Mouse (Mus musculus) neural tube, embryonic 10.5 days (tissue): ENCODE measurements around the gene Padi1.
A peak's percentile ranks its signal among the peaks of the same experiment; 100 is the strongest.

ENCODE experiments used
- DNase-seq: peaks from one replicate; pipeline ENCODE4 v3.0.0-alpha.2; 2017; ENCODE audit warnings: low spot score; ENCODE audit errors: extremely low spot score

Padi1 gene

GRCm38 (mm10) chr4:140845666-140846065 is at the start of gene Padi1:
Gene Padi1, minus strand, starts transcription at chr4:140845778.
- DNase-seq, result no peak

GRCm38 (mm10) chr4:140892163-140892530 is 46.6 kb upstream of the Padi1 start:
- no peak for DNase-seq

DNA sequence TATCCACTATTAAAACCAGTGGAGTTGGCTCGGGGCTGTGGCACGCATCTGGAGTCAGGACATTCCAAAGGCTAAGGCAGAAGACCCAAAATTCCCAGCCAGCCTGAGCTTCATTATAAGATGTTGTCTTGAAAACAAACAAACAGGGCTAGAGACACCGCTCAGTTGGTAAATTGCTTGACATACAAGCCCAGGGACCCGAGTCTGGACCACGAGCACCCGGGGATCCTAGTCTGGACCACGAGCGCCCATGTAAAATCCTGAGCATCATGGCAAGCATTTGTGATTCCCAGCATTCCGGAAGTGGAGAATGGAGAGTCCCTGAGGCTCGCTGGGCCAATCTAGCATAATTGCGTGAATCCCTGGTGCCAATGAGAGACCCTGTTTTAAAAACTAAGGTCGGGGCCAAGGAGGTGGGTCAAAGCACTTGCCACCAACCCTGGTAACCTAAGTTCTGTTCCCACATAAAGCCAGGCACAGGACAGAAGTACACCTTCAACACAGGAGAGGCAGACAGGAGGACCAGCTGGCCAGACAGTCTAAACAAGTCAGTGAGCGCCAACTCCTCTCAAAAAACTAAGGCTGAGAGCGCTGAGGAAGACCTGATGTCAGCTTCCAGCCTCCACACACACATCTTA is 46.1 kb upstream of the Padi1 start:
- no peak for DNase-seq

DNA sequence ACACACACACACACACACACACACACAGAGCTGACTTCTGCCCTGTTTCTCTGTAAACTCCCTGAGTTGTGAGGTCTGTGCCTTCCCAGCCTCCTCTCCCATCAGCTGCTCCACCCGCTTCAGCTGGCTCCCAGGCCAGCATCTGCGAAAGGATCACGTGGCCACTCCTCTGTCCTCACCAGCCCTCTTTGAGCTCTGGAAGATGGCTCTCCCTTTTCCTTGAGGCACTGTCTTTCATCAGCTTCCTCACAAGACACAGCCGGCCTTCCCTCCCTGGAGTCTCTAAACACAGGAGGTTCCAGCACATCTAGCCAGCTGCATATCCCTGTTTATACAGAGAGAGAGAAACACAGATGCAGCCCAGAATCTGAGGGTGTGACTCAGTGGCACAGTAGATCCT is 38.3 kb upstream of the Padi1 start:
- DNase-seq, result no peak

- no peak for DNase-seq
These were observed 37.4 kb upstream of the Padi1 start for GRCm38 (mm10) chr4:140882981-140883380.

DNA sequence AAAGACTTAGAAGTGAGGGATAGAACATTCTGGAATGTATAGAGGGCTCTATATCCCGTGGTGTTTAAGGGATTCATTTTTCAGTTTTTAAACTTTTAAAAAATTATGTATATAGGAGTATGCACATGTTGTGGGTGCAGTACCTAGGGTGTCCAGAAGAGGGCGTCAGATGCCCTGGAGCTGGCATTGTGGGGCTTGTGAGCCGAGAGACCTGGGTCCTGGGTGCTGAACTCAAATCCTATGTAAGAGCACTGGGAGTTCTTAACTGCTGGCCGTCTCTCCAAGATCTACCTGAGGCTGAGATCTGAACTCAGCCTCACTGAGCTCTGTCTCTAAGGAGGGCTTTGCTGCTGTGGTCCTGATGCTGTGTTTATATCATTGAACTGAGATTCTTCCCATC is 36.8 kb upstream of the Padi1 start:
- no peak for DNase-seq

DNA sequence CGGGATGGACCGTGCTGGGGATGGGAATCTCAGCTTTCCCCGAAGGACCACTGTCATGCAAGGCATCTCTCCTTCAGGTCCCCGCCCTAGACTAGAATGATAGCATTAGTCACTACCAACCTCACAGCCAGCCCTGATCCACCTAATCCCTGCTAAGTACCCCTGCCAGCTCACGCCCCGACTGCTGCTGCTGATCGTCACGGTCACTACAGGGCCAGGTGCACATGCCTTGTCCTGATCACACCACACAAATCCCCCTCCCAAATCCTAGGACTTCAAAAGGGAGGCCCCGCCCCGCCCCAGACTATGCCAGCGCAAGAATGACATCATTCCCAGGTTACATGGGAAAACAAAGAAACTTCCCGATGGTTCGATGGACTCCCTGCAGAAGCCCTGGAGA is 36.2 kb upstream of the Padi1 start:
- no peak for DNase-seq

- no peak for DNase-seq
These were observed 35.6 kb upstream of the Padi1 start for GRCm38 (mm10) chr4:140881026-140881670.

- DNase-seq, result no peak
These were observed 34.6 kb upstream of the Padi1 start for GRCm38 (mm10) chr4:140880207-140880606.

GRCm38 (mm10) chr4:140879739-140880138 is 34.2 kb upstream of the Padi1 start:
- no peak for DNase-seq

- no peak for DNase-seq
These were observed 33.5 kb upstream of the Padi1 start for GRCm38 (mm10) chr4:140879116-140879515.

DNA sequence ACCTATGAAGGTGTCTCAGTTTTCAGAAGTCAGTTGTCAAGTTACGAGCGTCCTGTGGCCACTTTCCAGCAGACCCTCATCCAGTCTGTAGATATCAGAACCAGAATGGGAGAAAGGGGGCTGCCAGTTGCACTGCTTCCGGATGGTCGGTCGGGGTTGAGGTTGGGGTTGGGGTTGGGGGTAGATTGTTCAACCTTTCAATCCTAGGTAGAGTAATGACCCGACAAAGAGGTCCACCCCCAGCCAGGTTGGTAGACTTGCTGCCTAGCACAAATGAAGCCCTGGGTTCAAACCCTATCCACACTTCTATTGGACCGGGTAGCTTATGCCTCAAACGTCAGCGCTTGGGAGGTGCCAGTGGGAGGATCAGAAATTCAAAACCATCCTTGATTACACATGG is 33.1 kb upstream of the Padi1 start:
- no peak for DNase-seq

GRCm38 (mm10) chr4:140877441-140877840 is 31.9 kb upstream of the Padi1 start:
- DNase-seq, result no peak

GRCm38 (mm10) chr4:140876681-140877080 is 31.1 kb upstream of the Padi1 start:
- no peak for DNase-seq

- DNase-seq, result no peak
These were observed 30.6 kb upstream of the Padi1 start for GRCm38 (mm10) chr4:140876161-140876560.

- no peak for DNase-seq
These were observed 27.4 kb upstream of the Padi1 start for GRCm38 (mm10) chr4:140873011-140873410.

DNA sequence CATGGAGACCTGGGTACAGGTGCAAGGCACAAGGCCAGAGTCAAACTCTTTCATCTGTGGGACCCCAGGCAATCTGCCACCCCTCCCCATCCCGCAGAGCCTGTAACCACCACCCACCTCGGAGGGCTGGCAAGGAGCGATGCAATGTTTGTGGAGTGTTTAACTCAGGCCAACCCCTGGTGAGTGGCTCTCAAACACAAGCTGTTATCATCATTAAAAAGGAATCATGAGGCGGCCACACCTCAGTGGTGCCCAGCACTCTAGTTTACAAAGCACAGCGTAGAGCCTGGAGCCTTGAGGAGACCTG is 27.1 kb upstream of the Padi1 start:
- no peak for DNase-seq

DNA sequence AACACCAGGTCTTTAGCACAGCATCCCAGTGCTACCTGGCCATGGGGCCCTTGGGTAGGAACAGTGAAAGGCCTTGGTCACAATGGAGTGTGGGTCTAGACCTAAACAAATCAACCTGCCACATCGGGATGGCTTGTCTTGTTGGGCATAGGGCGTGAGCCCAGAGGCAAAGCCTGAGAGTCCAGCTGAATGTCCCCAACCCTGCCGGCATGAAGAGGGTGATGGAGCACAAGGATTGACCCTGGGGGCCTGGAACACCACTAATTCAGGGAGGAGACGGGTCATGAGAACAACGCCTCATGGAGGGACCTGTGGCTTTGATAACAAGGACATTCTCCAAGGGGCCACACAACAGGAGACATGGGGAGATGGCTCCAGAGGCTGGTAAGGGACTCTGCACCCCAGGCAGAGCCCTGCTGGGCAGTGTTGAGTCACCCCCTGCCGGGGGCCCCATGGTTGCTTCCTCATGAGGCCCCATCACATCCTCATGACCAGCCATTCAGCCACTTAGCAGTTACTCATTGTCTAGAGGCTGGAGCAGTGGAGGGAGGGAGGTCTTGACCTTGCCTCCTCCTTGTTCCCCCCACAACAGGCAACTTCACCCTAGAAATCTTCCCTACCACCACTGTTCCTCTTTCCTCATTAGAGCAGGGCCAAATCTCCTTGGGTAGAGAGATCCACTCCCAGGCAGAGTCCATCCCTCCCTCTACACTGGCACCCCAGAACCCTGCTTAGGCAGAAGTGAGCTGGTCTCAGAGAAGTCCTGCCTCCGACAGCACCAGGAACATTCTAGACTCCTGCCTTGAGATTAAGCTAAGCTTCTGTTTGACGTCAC is 26.5 kb upstream of the Padi1 start:
- DNase-seq, result no peak

DNA sequence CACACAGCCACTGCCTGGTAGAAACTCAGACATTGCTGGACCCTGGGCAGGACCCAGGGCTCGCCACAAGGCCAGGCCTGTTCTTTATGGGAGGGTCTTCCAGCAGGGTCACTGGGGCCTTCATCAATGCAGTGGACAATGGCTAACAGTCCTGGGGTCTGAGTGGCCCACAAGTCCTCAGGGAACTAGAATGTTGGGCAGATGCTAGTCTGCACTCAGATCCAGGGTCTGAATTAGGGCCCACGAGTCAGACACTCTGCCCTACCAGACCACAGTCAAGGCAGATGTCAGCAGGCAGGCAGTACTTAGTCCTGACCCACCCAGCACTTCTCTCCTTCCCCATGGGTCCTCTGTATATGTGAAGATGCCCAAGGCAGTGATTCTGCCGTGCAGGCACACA is 25.8 kb upstream of the Padi1 start:
- DNase-seq, result no peak

GRCm38 (mm10) chr4:140870876-140871275 is 25.3 kb upstream of the Padi1 start:
- no peak for DNase-seq

DNA sequence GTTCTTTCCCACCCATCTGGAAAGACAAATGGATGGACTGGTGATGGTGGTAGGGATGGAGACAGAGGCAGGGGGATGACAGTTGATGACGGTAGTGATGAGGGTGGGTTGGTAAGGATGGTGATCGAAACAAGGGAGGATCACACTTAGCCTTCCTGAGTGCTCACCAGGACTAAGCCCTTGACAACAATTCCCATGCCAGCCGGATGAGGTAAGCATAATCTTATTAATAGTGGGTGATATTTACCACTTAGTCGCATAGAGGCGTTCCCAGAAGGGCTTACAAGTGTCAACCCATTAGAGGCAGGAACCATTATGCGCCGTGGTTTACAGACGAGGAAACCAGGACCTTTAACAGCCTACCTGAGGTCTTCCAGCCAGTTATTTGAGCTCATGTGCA is 24.4 kb upstream of the Padi1 start:
- DNase-seq, result no peak

DNA sequence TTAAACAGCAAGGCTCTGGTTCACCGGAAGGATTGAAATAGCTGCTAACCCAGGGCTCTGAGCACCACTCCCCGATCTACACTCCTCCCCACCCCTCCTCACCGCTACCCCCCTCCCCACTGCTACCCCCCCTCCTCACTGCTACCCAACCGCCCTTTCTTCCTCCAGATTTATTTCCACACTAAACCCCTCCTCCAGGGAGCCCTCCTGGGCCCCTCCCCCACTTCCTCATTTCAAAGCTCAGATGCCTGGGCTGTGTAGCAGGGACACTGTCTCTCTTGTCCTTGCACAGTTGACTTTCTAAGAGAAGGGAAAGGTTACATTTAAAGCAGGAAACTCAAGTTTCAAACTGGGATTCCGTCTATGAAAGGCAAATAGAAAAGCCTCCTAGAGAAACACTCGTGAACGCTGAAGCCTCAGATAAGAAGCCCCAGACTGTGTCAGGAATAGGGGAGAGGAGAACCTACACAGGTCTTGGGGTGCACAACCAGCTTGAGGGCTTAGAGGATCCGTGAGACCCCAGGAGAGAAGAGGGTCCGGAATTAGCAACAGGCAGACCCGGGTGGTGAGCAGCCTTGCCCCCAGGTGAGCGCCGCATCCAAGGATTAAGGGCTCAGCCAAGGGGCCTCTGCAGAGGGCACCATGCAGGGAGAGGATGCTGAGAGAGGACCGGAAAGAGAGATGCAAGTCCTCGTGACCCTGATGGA is 23.1 kb upstream of the Padi1 start:
- DNase-seq, result peak; percentile 35
